Mouse (Mus musculus) liver, adult 2 months (tissue): ENCODE results near the gene Olfr722. TPM values are rescaled to one million over a fixed set of nuclear protein-coding genes. Genes with fewer than 3 reads are reported as not detected.
A peak's percentile ranks its signal among the peaks of the same experiment; 100 is the strongest.
"Not testable (repeated sequence)": the region's sequence is repeated elsewhere in the genome, so short reads cannot be mapped to it uniquely, and the experiment has no call there.

Experiments used
- DNase-seq: peaks from one replicate; pipeline ENCODE4 v3.0.0-alpha.2; 2011; ENCODE audit warnings: low read depth, low spot score; ENCODE audit errors: extremely low read depth
- H3K27ac ChIP-seq: fragments of 200-500 bp; replicated peaks from 2 replicates; pipeline ENCODE4 v1.5.1; 2012; ENCODE audit warnings: low read depth, mild to moderate bottlenecking, control low read depth, inconsistent platforms, low read length; ENCODE audit not compliant: insufficient read depth
- H3K27me3 ChIP-seq: fragments of 200-500 bp; 2 replicates; pipeline ENCODE4 v1.6.1; 2012; ENCODE audit warnings: mild to moderate bottlenecking, moderate library complexity, low read length, inconsistent platforms; ENCODE audit not compliant: control insufficient read depth, insufficient read depth
- H3K36me3 ChIP-seq: fragments of 200-500 bp; 2 replicates; pipeline ENCODE4 v1.6.1; 2012; ENCODE audit warnings: low read length, inconsistent platforms; ENCODE audit not compliant: control insufficient read depth, insufficient read depth
- H3K4me1 ChIP-seq: fragments of 200-500 bp; 2 replicates; pipeline ENCODE4 v1.6.1; 2011; ENCODE audit warnings: low read length; ENCODE audit not compliant: control insufficient read depth, insufficient read depth
- H3K4me3 ChIP-seq: fragments of 200-500 bp; 2 replicates; pipeline ENCODE4 v1.5.1; 2011; ENCODE audit warnings: low read depth, mild to moderate bottlenecking, control low read depth, low read length, moderate library complexity; ENCODE audit not compliant: insufficient read depth
- H3K79me2 ChIP-seq: fragments of 200-500 bp; 2 replicates; pipeline ENCODE4 v1.6.1; 2012; ENCODE audit warnings: inconsistent platforms, mild to moderate bottlenecking, low read length, moderate library complexity; ENCODE audit not compliant: control insufficient read depth, insufficient read depth
- H3K9ac ChIP-seq: fragments of 200-500 bp; 2 replicates; pipeline ENCODE4 v1.6.1; 2012; ENCODE audit warnings: low read depth, mild to moderate bottlenecking, control low read depth, inconsistent platforms, low read length
- CTCF ChIP-seq: fragments of 200-500 bp; IDR thresholded peaks from 2 replicates; pipeline ENCODE4 v1.5.1; 2011; ENCODE audit warnings: low read depth, low read length, control low read depth
- POLR2A ChIP-seq: fragments of 200-500 bp; IDR thresholded peaks from 2 replicates; pipeline ENCODE4 v1.6.1; 2011; ENCODE audit warnings: low read length, control low read depth; ENCODE audit not compliant: insufficient read depth; ENCODE audit errors: extremely low read depth
- polyA plus RNA-seq: library from polyadenylated mRNA; depleted of rRNA; stranded (reverse); fragments of >200 nt; gene quantifications from 2 replicates; pipeline ENCODE4 v1.2.3, GENCODE M21; 2012; rRNA removed
- total RNA-seq: library from RNA; depleted of rRNA; stranded (reverse); fragments of >200 nt; gene quantifications from 2 replicates; pipeline ENCODE4 v1.2.3, GENCODE M21; 2014; rRNA removed

Gene Olfr722
- total RNA-seq (not detected in 2 replicates), polyA plus RNA-seq (not detected in 2 replicates)

DNA sequence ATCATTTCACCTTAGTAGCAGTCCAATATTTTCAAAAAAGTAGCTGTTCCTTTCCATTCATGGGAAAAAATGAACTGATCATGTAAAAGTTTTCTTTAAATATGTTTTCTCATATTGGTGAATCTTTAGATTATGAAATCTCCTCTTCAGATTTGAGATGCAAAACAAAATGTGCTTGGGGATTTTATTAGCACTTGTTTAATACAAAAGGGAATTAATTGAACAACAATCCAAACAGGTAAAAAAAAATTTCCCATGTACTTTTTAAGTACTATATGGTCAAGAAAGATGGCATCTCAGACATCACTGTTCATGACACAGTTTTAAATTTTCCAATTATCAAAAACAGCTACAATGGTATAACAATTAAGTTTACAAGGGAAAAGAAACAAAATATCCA is at the start of gene Olfr722:
Gene Olfr722, minus strand, starts transcription at position 101 of the 400 bp plus-strand sequence.
- Histone ChIP-seq H3K27me3 (no peaks in the 10 kb centered on the region), H3K4me1 (no peaks in the 10 kb centered on the region), H3K79me2 (no peaks in the 10 kb centered on the region), H3K27ac (no peak within 1 kb of the TSS), H3K36me3 (no peaks in the 10 kb centered on the region), H3K4me3 (no peak within 1 kb of the TSS), H3K9ac (no peak within 1 kb of the TSS)
- no peak for DNase-seq
- TF ChIP-seq POLR2A: no peak
- TF ChIP-seq CTCF: no peak

DNA sequence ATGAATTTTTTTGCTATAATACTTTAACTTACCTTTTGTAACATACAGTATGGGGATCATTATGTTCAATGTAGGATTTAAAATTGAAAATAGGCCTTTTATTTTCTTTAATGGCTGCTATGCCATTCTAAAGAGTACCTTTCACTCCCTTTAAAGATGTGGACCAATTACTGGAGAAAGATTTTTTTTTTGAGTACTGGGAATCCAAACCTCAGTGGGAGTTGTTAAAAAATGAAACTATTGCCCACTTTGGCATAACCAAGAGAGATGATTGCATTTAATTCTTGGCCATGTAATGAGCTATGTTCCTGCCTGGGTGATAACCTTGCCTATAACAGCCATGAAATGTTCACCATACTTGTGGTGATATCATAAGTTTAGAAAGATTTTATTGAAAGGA is 29.9 kb upstream of the Olfr722 start, which contains the start of gene Olfr723:
Gene Olfr723, minus strand, starts transcription at position 101 of the 400 bp plus-strand sequence.
- DNase-seq, H3K79me2 ChIP-seq, H3K36me3 ChIP-seq, H3K9ac ChIP-seq, H3K4me3 ChIP-seq, H3K4me1 ChIP-seq, H3K27me3 ChIP-seq, H3K27ac ChIP-seq: not testable (repeated sequence)

DNA sequence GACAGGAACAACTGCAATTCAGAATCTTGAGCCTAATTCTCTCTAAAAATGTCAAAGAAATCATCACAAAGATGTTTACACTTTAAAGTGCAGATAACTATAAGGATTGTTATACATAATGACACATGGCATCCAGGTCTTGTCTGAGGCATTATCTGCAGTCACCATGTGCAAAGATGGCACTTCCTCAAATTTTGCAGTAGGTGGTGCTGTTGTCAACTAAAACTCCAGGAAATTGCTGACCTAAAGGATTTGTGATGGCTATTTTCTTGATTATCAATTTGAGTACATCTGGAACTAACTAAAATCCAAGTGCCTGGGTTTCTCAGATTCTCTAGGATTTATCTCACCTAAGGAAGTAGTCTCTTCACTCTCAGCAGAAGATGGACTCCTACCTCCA is 41.4 kb downstream of the Olfr722 start:
- Histone ChIP-seq H3K4me1 (no peaks in the 10 kb centered on the region), H3K4me3 (no peak overlapping the region)

More for the DNA sequence above, 41.4 kb downstream of the Olfr722 start:
- TF ChIP-seq POLR2A: no peak
- no peak for TF ChIP-seq CTCF
- H3K27ac ChIP-seq: no peak overlapping the region
- H3K36me3 ChIP-seq: no peaks in the 10 kb centered on the region
- no peaks in the 10 kb centered on the region for H3K27me3 ChIP-seq
- H3K9ac ChIP-seq: no peak overlapping the region
- peak; percentile 23 for DNase-seq
- no peaks in the 10 kb centered on the region for H3K79me2 ChIP-seq

Other genes starting within 250 kb of the Olfr722 start
- gene Armh4, start 118.6 kb downstream of the Olfr722 start, total RNA-seq: 0.09 and 0.13 TPM in 2 replicates
- 0.02 TPM in 1 of 2 replicates, not detected in the other for gene Armh4, start 118.6 kb downstream of the Olfr722 start, polyA plus RNA-seq
- gene Olfr723, start 29.8 kb upstream of the Olfr722 start, total RNA-seq: not detected in 2 replicates
- gene Olfr723, start 29.8 kb upstream of the Olfr722 start, polyA plus RNA-seq: not detected in 2 replicates
- gene Olfr724, start 61.3 kb upstream of the Olfr722 start, total RNA-seq: not detected in 2 replicates
- gene Olfr724, start 61.3 kb upstream of the Olfr722 start, polyA plus RNA-seq: not detected in 2 replicates
- not detected in 2 replicates for gene Olfr725, start 138.4 kb upstream of the Olfr722 start, total RNA-seq
- gene Olfr725, start 138.4 kb upstream of the Olfr722 start, polyA plus RNA-seq: not detected in 2 replicates
- gene Olfr726, start 189.0 kb upstream of the Olfr722 start, total RNA-seq: not detected in 2 replicates
- not detected in 2 replicates for gene Olfr726, start 189.0 kb upstream of the Olfr722 start, polyA plus RNA-seq
- gene Olfr727, start 221.2 kb upstream of the Olfr722 start, total RNA-seq: not detected in 2 replicates
- not detected in 2 replicates for gene Olfr727, start 221.2 kb upstream of the Olfr722 start, polyA plus RNA-seq
- gene Olfr728, start 240.7 kb upstream of the Olfr722 start, total RNA-seq: not detected in 2 replicates
- gene Olfr728, start 240.7 kb upstream of the Olfr722 start, polyA plus RNA-seq: not detected in 2 replicates